Mouse (Mus musculus) neural tube, postnatal 0 days (tissue): Measurements from ENCODE around the gene Slc31a1. TPM values are rescaled to one million over a fixed set of nuclear protein-coding genes. Genes with fewer than 3 reads are reported as not detected.

ENCODE experiments used
- polyA plus RNA-seq: library from polyadenylated mRNA; unstranded; fragments of >200 nt; fragmentation: Nextera tagmentation; extraction: Ambion mirVana; gene quantifications from 2 replicates; pipeline ENCODE4 v1.2.1, GENCODE M21; 2015

Gene Slc31a1
- 30.6 and 33.6 TPM in 2 replicates for polyA plus RNA-seq

GRCm38 (mm10) chr4:62360088-62360804 is at the start of gene Slc31a1, which contains the start of gene Fkbp15:
TSS of gene Slc31a1 (plus strand) at chr4:62360727.
TSS of gene Fkbp15 (minus strand) at chr4:62360548.

GRCm38 (mm10) chr4:62408601-62409282 is 48.2 kb downstream of the Slc31a1 start, which contains the start of the genes Cdc26 and Prpf4:
TSS of gene Cdc26 (minus strand) at chr4:62408642.
TSS of gene Prpf4 (plus strand) at chr4:62408797.

GRCm38 (mm10) chr4:62435081-62435480 is 74.6 kb downstream of the Slc31a1 start, which contains the start of gene Rnf183:
TSS of gene Rnf183 (minus strand) at chr4:62435252.

Other genes starting within 250 kb of the Slc31a1 start
- gene Mup21, start 209.9 kb upstream of the Slc31a1 start, polyA plus RNA-seq = not detected in 2 replicates
- 16.5 and 18.4 TPM in 2 replicates for gene Zfp37, start 129.7 kb upstream of the Slc31a1 start, polyA plus RNA-seq
- 12.6 and 14.8 TPM in 2 replicates for gene Slc31a2, start 98.2 kb upstream of the Slc31a1 start, polyA plus RNA-seq
- gene Fkbp15, start 179 bp upstream of the Slc31a1 start, polyA plus RNA-seq = 20.8 TPM in 2 replicates
- gene Cdc26, start 47.9 kb downstream of the Slc31a1 start, polyA plus RNA-seq = 65.4 and 68.0 TPM in 2 replicates
- 11.5 and 12.7 TPM in 2 replicates for gene Prpf4, start 48.1 kb downstream of the Slc31a1 start, polyA plus RNA-seq
- 0.17 and 0.19 TPM in 2 replicates for gene Rnf183, start 74.5 kb downstream of the Slc31a1 start, polyA plus RNA-seq
- gene Wdr31, start 110.2 kb downstream of the Slc31a1 start, polyA plus RNA-seq = 13.6 and 15.4 TPM in 2 replicates
- 0.47 and 0.85 TPM in 2 replicates for gene Bspry, start 119.3 kb downstream of the Slc31a1 start, polyA plus RNA-seq
- gene Hdhd3, start 142.7 kb downstream of the Slc31a1 start, polyA plus RNA-seq = 11.0 and 13.5 TPM in 2 replicates
- gene Alad, start 159.2 kb downstream of the Slc31a1 start, polyA plus RNA-seq = 68.0 and 76.5 TPM in 2 replicates
- 45.1 and 47.1 TPM in 2 replicates for gene Pole3, start 164.3 kb downstream of the Slc31a1 start, polyA plus RNA-seq
- gene 4933430I17Rik, start 164.6 kb downstream of the Slc31a1 start, polyA plus RNA-seq = 0.49 and 0.59 TPM in 2 replicates
- 34.0 and 35.1 TPM in 2 replicates for gene Rgs3, start 199.1 kb downstream of the Slc31a1 start, polyA plus RNA-seq